Mouse (Mus musculus): ENCODE results near the gene Edil3.

DNA sequence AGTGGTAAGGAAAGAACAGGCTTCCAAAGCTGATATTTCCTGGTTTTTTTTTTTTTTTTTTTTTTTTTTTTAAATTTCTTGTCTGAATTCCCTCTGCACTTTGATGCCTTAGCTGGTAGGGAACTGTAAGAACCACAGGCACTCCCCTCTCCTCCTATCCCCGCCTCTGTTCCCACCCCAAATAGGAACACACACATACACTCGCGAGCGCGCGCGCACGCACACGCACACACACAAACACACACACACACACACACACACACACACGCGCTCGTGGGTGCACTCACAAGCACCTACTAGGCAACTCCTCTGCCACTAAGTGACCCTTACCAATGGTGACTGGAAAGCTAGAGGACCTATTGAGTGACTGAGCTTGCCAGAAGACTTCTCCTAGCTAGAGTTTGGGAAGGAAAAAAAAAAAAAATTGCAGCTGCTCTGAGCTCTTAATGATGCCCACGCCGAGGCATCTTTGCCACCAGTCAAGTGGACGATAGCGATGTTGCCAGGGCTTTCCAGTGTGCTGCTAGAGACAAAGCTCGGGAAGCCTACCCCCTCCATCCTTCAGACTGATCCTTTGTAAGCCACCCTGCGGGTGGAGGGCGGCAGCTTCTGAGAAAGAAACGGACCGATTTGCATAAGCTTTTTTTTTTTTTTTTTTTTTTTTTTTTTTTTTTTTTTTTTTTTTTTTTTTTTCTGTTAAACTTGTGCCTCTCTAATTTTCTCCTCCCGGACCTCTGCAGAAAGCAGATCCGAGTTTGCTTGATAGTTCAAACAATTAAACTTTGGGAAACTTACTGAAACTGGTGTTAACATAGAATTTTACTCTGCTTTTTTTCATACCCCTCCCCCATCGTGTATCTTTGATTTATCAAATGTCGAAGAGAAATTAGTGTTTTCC is 2.5 kb downstream of the Edil3 start:
- TF ChIP-seq CTCF (conservative IDR thresholded peaks at IDR 0.05; ENCODE audit: low read length) (no peak), NANOG (IDR thresholded peaks at IDR 0.05; ENCODE audit: borderline replicate concordance, low read length) (no peak), POU5F1 (IDR thresholded peaks at IDR 0.05; ENCODE audit: borderline replicate concordance, low read length) (no peak)

Measured in E14TG2a.4 (cell line).